24 mouse cellular contexts compared by ENCODE assay signal in the genomic region with DNA sequence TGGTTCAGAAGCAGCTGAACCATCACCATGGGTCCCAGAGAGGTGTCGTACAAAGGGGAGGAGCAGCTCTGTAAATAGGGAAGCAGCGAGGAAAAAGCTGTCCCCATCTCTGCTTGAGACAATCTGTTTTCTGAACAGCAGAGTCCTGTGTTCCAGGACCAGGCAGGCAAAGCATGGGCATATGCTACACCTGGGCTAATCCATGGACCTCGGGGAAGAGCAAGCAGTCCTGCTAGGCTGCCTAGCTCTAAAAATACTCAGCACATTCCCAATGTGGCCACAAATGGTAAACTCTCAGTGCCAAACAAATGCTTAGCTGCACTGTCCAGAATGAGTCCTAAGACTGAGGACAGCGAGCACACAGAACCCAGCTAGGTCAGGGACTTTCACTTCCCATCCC.
DNase-seq lines count a peak whose midpoint lies in the region; ATAC-seq and TF ChIP-seq lines count a peak whose summit lies in the region.
"Had no signal": no experiment of that assay in that cellular context is flagged by ENCODE, and none has a peak within 500 bp of the region (broad histone marks: within the 10 kb centered on the region; RNA-seq: fewer than 3 reads in every experiment).

No protein-coding gene starts in this region.

- TF ChIP-seq CTCF in cerebellum, adult 2 months (IDR thresholded peaks at IDR 0.05; ENCODE audit: borderline replicate concordance, insufficient read depth, low read depth, low read length), result no peak
- no peak for TF ChIP-seq CTCF in midbrain, postnatal 0 days (IDR thresholded peaks at IDR 0.05)

- TF ChIP-seq POLR2A in cerebellum, adult 2 months (IDR thresholded peaks at IDR 0.05; ENCODE audit: borderline replicate concordance, insufficient read depth, low read length), result peak; percentile 31; the same call in 1 of the 2 replicates

- no peaks in the 10 kb centered on the region for H3K36me3 ChIP-seq in midbrain, postnatal 0 days (ENCODE audit: insufficient read depth, low read length)
- H3K36me3 ChIP-seq in forebrain, embryonic 15.5 days, result no peaks in the 10 kb centered on the region
- H3K36me3 ChIP-seq: embryonic facial prominence, embryonic 12.5 days; heart, embryonic 13.5 days; hindbrain, embryonic 12.5 days had no signal

- peaks cover 40% of the 10 kb centered on the region for H3K4me1 ChIP-seq in cerebellum, adult 2 months (ENCODE audit: control insufficient read depth, insufficient read depth, low read length)
- H3K4me1 ChIP-seq in midbrain, postnatal 0 days (ENCODE audit: insufficient read depth, low read length), result no peaks in the 10 kb centered on the region
- H3K4me1 ChIP-seq in forebrain, embryonic 15.5 days, result no peaks in the 10 kb centered on the region
- H3K4me1 ChIP-seq: embryonic facial prominence, embryonic 12.5 days; heart, embryonic 13.5 days; hindbrain, embryonic 12.5 days had no signal

- no peaks in the 10 kb centered on the region for H3K9me3 ChIP-seq in midbrain, postnatal 0 days (ENCODE audit: low read length)
- no peaks in the 10 kb centered on the region for H3K9me3 ChIP-seq in forebrain, embryonic 15.5 days
- H3K9me3 ChIP-seq: embryonic facial prominence, embryonic 12.5 days; heart, embryonic 13.5 days; hindbrain, embryonic 12.5 days had no signal

- H3K27me3 ChIP-seq in cerebellum, adult 2 months (ENCODE audit: control insufficient read depth, insufficient read depth, low read length), result no peaks in the 10 kb centered on the region
- H3K27me3 ChIP-seq in midbrain, postnatal 0 days (ENCODE audit: insufficient read depth, low read length), result no peaks in the 10 kb centered on the region
- H3K27me3 ChIP-seq in forebrain, embryonic 15.5 days, result no peaks in the 10 kb centered on the region
- H3K27me3 ChIP-seq: embryonic facial prominence, embryonic 12.5 days; heart, embryonic 13.5 days; hindbrain, embryonic 12.5 days; Patski had no signal

- 10% methylated on average over 4 of the region's 4 CpGs for WGBS in cerebellum, adult 2 months
- 92% methylated on average over 4 of the region's 4 CpGs for WGBS in midbrain, postnatal 0 days
- WGBS in forebrain, embryonic 15.5 days, result 90% methylated on average over 4 of the region's 4 CpGs

- peak overlapping the region; percentile 92 for H3K27ac ChIP-seq in cerebellum, adult 2 months (ENCODE audit: insufficient read depth, low read length)
- H3K27ac ChIP-seq in midbrain, postnatal 0 days (ENCODE audit: low read depth, low read length), result no peak overlapping the region
- no peak overlapping the region for H3K27ac ChIP-seq in forebrain, embryonic 15.5 days (replicated peaks)
- H3K27ac ChIP-seq: embryonic facial prominence, embryonic 12.5 days; gastrocnemius, adult 2 months; heart, embryonic 13.5 days; hindbrain, embryonic 12.5 days had no signal

- H3K4me2 ChIP-seq in midbrain, postnatal 0 days (ENCODE audit: low read depth, low read length, poor library complexity, severe bottlenecking), result no peak overlapping the region
- H3K4me2 ChIP-seq in forebrain, embryonic 15.5 days (replicated peaks), result no peak overlapping the region
- H3K4me2 ChIP-seq: embryonic facial prominence, embryonic 12.5 days; heart, embryonic 13.5 days; hindbrain, embryonic 12.5 days had no signal

- peak; percentile 41 for DNase-seq in heart, adult 11 months
- no peak for DNase-seq in heart, postnatal 36 days
- peak; percentile 73 for DNase-seq in cerebellum, adult 11 months
- peak; percentile 81 to 94 for DNase-seq in cerebellum, adult 2 months
- DNase-seq in cerebellum, postnatal 10 days, result peak; percentile 17 to 33
- DNase-seq in midbrain, postnatal 0 days (ENCODE audit: low spot score), result no peak
- no peak for DNase-seq in adrenal gland, adult 2 months
- DNase-seq: adrenal gland, adult 8-10 months; adrenal gland, postnatal 36 days; embryo, embryonic 11 days; gastrocnemius, adult 2 months; gastrocnemius, postnatal 25 days; heart, postnatal 4 days; kidney, adult 8-10 months had no signal

- no peak for ATAC-seq in midbrain, postnatal 0 days (ENCODE audit: low FRiP score)
- no peak for ATAC-seq in forebrain, embryonic 15.5 days (replicated peaks)
- ATAC-seq: activated CD4-positive, CD25-positive, alpha-beta regulatory T cell, adult 4 months; forebrain, embryonic 16.5 days; hindbrain, embryonic 16.5 days; inflammation-experienced regulatory T-cells, adult 6 months; intestine, postnatal 0 days; Patski had no signal

- H3K4me3 ChIP-seq in cerebellum, adult 2 months (replicated peaks; ENCODE audit: insufficient read depth, low read depth, low read length), result no peak overlapping the region
- no peak overlapping the region for H3K4me3 ChIP-seq in midbrain, postnatal 0 days (ENCODE audit: low read depth, low read length)
- no peak overlapping the region for H3K4me3 ChIP-seq in forebrain, embryonic 15.5 days
- H3K4me3 ChIP-seq: embryonic facial prominence, embryonic 12.5 days; gastrocnemius, adult 2 months; heart, embryonic 13.5 days; hindbrain, embryonic 12.5 days had no signal

- intact Hi-C loops in heart, postnatal 36 days (cut with DNase I), result no loop called here

- no peak overlapping the region for H3K9ac ChIP-seq in midbrain, postnatal 0 days (replicated peaks; ENCODE audit: low read length, poor library complexity, severe bottlenecking)
- H3K9ac ChIP-seq in forebrain, embryonic 15.5 days (replicated peaks), result no peak overlapping the region
- H3K9ac ChIP-seq: embryonic facial prominence, embryonic 12.5 days; heart, embryonic 13.5 days; hindbrain, embryonic 12.5 days had no signal

Comparison
In these comparisons a context has a peak if more than half of its experiments do, and no peak if none do; other contexts are left out.
1. DNase-seq: peak in heart, adult 11 months (single experiment), cerebellum, adult 11 months (single experiment), cerebellum, adult 2 months (2 of 2) and cerebellum, postnatal 10 days (2 of 2); none in heart, postnatal 36 days (0 of 2), midbrain, postnatal 0 days (single experiment) and adrenal gland, adult 2 months (single experiment).